Mouse (Mus musculus): ENCODE results near the gene Trabd.

GRCm38 (mm10) chr15:89127364-89127940 is 52.5 kb downstream of the Trabd start:
- TF ChIP-seq CTCF (IDR thresholded peaks at IDR 0.05; ENCODE audit: control insufficient read depth, insufficient read depth, low read length) (no peak), POLR2A (IDR thresholded peaks at IDR 0.05; ENCODE audit: borderline replicate concordance, control insufficient read depth, low read depth, low read length) (no peak)
